Comparison of ENCODE assay signal across 18 mouse cellular contexts in the genomic region with DNA sequence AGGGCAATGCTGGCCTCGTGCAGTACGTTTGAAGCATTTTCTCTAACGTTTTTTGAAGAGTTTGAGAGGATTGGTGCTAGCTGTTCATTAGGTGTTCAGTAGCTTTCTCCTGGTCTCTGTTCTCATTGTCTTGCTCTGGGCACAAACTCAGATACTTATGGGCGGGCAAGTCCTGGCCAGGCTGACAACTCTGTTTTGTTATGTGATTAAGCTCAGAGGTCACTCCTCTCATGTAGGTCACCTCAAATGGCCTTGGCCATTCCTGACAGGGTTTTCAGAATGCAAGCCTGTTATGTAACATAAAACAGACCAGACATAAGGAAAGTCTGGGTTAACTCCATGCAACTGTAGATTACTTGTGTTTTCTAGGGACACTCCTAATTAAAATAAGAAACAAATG. TPM values are rescaled to one million over a fixed set of nuclear protein-coding genes. Genes with fewer than 3 reads are reported as not detected.
A peak's percentile ranks its signal among the peaks of the same experiment; 100 is the strongest.
DNase-seq lines count a peak whose midpoint lies in the region; ATAC-seq and TF ChIP-seq lines count a peak whose summit lies in the region.
"Had no signal": no experiment of that assay in that cellular context is flagged by ENCODE, and none has a peak within 500 bp of the region (broad histone marks: within the 10 kb centered on the region; RNA-seq: fewer than 3 reads in every experiment).

No protein-coding gene starts in this region.

- WGBS in kidney, adult 2 months = 36% methylated on average over 4 of the region's 4 CpGs
- WGBS in heart, embryonic 12.5 days = 62% methylated on average over 4 of the region's 4 CpGs

- no peaks in the 10 kb centered on the region for H3K9me3 ChIP-seq in ES-Bruce4 (replicated peaks; ENCODE audit: control insufficient read depth, insufficient read depth, low read length, poor library complexity, severe bottlenecking)
- no peaks in the 10 kb centered on the region for H3K9me3 ChIP-seq in heart, embryonic 12.5 days (replicated peaks)
- H3K9me3 ChIP-seq: embryonic facial prominence, embryonic 13.5 days; midbrain, embryonic 10.5 days; neural tube, embryonic 12.5 days had no signal

- H3K4me1 ChIP-seq in kidney, adult 2 months (ENCODE audit: control insufficient read depth, insufficient read depth, low read length) = peaks cover 27% of the 10 kb centered on the region; the same call in 1 of the 2 replicates
- H3K4me1 ChIP-seq in ES-Bruce4 (ENCODE audit: control insufficient read depth, insufficient read depth, low read length) = no peaks in the 10 kb centered on the region
- H3K4me1 ChIP-seq in heart, embryonic 12.5 days (replicated peaks) = peaks cover 56% of the 10 kb centered on the region
- H3K4me1 ChIP-seq: neural tube, embryonic 12.5 days had no signal

- H3K9ac ChIP-seq in ES-Bruce4 (ENCODE audit: low read depth, poor library complexity, severe bottlenecking) = no peak overlapping the region
- no peak overlapping the region for H3K9ac ChIP-seq in heart, embryonic 12.5 days
- H3K9ac ChIP-seq: embryonic facial prominence, embryonic 13.5 days; neural tube, embryonic 12.5 days had no signal

- no peak for TF ChIP-seq EP300 in ES-Bruce4 (IDR thresholded peaks at IDR 0.05; ENCODE audit: insufficient read depth, low read depth, low read length)

- no peak for TF ChIP-seq CTCF in kidney, adult 2 months (conservative IDR thresholded peaks at IDR 0.05; ENCODE audit: insufficient read depth, insufficient read length, low read depth, low read length)
- TF ChIP-seq CTCF in ES-Bruce4 (IDR thresholded peaks at IDR 0.05; ENCODE audit: low read depth, low read length) = no peak

- H3K27me3 ChIP-seq in kidney, adult 2 months (replicated peaks; ENCODE audit: control insufficient read depth, insufficient read depth, low read length) = no peaks in the 10 kb centered on the region
- H3K27me3 ChIP-seq in ES-Bruce4 (ENCODE audit: control insufficient read depth, insufficient read depth, low read length, poor library complexity, severe bottlenecking) = no peaks in the 10 kb centered on the region
- H3K27me3 ChIP-seq in heart, embryonic 12.5 days (replicated peaks) = no peaks in the 10 kb centered on the region
- H3K27me3 ChIP-seq: embryonic facial prominence, embryonic 13.5 days; neural tube, embryonic 12.5 days had no signal

- H3K4me3 ChIP-seq in kidney, adult 2 months (ENCODE audit: insufficient read depth, low read depth, low read length) = no peak overlapping the region
- no peak overlapping the region for H3K4me3 ChIP-seq in ES-Bruce4 (ENCODE audit: low read depth, low read length)
- no peak overlapping the region for H3K4me3 ChIP-seq in heart, embryonic 12.5 days
- H3K4me3 ChIP-seq: embryonic facial prominence, embryonic 13.5 days; left cerebral cortex, adult 2 months; midbrain, embryonic 10.5 days; neural tube, embryonic 12.5 days had no signal

- no peak for TF ChIP-seq POLR2A in kidney, adult 2 months (IDR thresholded peaks at IDR 0.05; ENCODE audit: low read depth, low read length)
- TF ChIP-seq POLR2A in ES-Bruce4 (IDR thresholded peaks at IDR 0.05; ENCODE audit: insufficient read depth, low read length) = no peak

- ATAC-seq in heart, embryonic 12.5 days (ENCODE audit: insufficient number of reproducible peaks, low FRiP score) = 0 out of 2 replicates have a peak, but pooled peaks have one; percentile 40
- ATAC-seq: forebrain, embryonic 16.5 days; hindbrain, embryonic 16.5 days; intestine, postnatal 0 days had no signal

- peak; percentile 42 to 51 for DNase-seq in adrenal gland, postnatal 36 days
- no peak for DNase-seq in adrenal gland, postnatal 25 days
- DNase-seq in kidney, adult 2 months = peak; percentile 70
- DNase-seq in kidney, adult 18-20 months = no peak
- no peak for DNase-seq in lung, postnatal 4 days
- no peak for DNase-seq in thymus, postnatal 10 days (ENCODE audit: low spot score in 2 of 2)
- DNase-seq: cerebellum, adult 8-10 months; lung, adult 2 months; lung, postnatal 36 days had no signal

- no peaks in the 10 kb centered on the region for H3K36me3 ChIP-seq in kidney, adult 2 months (ENCODE audit: control insufficient read depth, insufficient read depth, low read length)
- H3K36me3 ChIP-seq in ES-Bruce4 (ENCODE audit: control insufficient read depth, insufficient read depth, low read length, poor library complexity, severe bottlenecking) = no peaks in the 10 kb centered on the region
- H3K36me3 ChIP-seq in heart, embryonic 12.5 days = no peaks in the 10 kb centered on the region
- H3K36me3 ChIP-seq: neural tube, embryonic 12.5 days had no signal

- no peak overlapping the region for H3K4me2 ChIP-seq in heart, embryonic 12.5 days
- H3K4me2 ChIP-seq: embryonic facial prominence, embryonic 13.5 days; neural tube, embryonic 12.5 days had no signal

- H3K27ac ChIP-seq in kidney, adult 2 months (ENCODE audit: insufficient read depth, low read depth, low read length) = peak overlapping the region; percentile 81
- peak overlapping the region; percentile 59; the same call in 1 of the 2 replicates for H3K27ac ChIP-seq in ES-Bruce4 (ENCODE audit: insufficient read depth, low read length)
- H3K27ac ChIP-seq in heart, embryonic 12.5 days (ENCODE audit: poor library complexity, severe bottlenecking) = peak overlapping the region; percentile 51; the same call in 1 of the 2 replicates
- H3K27ac ChIP-seq: embryonic facial prominence, embryonic 13.5 days; left cerebral cortex, adult 2 months; midbrain, embryonic 10.5 days; neural tube, embryonic 12.5 days had no signal

RNA-seq across cellular contexts. Expression of a gene that starts 27.8 kb away (rescaled TPM):
- 10 to 100 TPM; 24.8 to 38.0 TPM for total RNA-seq in adrenal gland, postnatal 36 days (2021)
- total RNA-seq in adrenal gland, postnatal 25 days (2021) = 35.6 and 42.3 TPM in 2 replicates
- polyA plus RNA-seq in kidney, adult 2 months (2012; rRNA removed) = 108 and 126 TPM in 2 replicates
- polyA plus RNA-seq in ES-Bruce4 (2011; ENCODE audit: insufficient read depth, insufficient read length, low read depth, missing spikeins) = 87.4 and 99.3 TPM in 2 replicates
- 51.8 and 52.5 TPM in 2 replicates for polyA plus RNA-seq in heart, embryonic 12.5 days (2016; fragmentation: Nextera tagmentation; extraction: Ambion mirVana)

RNA-seq across cellular contexts. Expression of a gene that starts 38.9 kb away (rescaled TPM):
- 10 to 100 TPM; 10.5 to 11.3 TPM for total RNA-seq in adrenal gland, postnatal 36 days (2021)
- 15.7 and 17.6 TPM in 2 replicates for total RNA-seq in adrenal gland, postnatal 25 days (2021)
- 18.3 and 24.6 TPM in 2 replicates for polyA plus RNA-seq in kidney, adult 2 months (2012; rRNA removed)
- polyA plus RNA-seq in ES-Bruce4 (2011; ENCODE audit: insufficient read depth, insufficient read length, low read depth, missing spikeins) = 18.1 and 20.0 TPM in 2 replicates
- polyA plus RNA-seq in heart, embryonic 12.5 days (2016; fragmentation: Nextera tagmentation; extraction: Ambion mirVana) = 12.1 and 16.5 TPM in 2 replicates

RNA-seq across cellular contexts. Expression of a gene that starts 38.9 kb away (rescaled TPM):
- 10 to 100 TPM; 41.5 to 88.1 TPM for total RNA-seq in adrenal gland, postnatal 36 days (2021)
- 73.0 and 107 TPM in 2 replicates for total RNA-seq in adrenal gland, postnatal 25 days (2021)
- 78.2 and 144 TPM in 2 replicates for polyA plus RNA-seq in kidney, adult 2 months (2012; rRNA removed)
- 12.2 and 13.2 TPM in 2 replicates for polyA plus RNA-seq in ES-Bruce4 (2011; ENCODE audit: insufficient read depth, insufficient read length, low read depth, missing spikeins)
- 11.7 and 14.2 TPM in 2 replicates for polyA plus RNA-seq in heart, embryonic 12.5 days (2016; fragmentation: Nextera tagmentation; extraction: Ambion mirVana)

RNA-seq across cellular contexts. Expression of a gene that starts 43.1 kb away (rescaled TPM):
- total RNA-seq in adrenal gland, postnatal 36 days (2021) = 10 to 100 TPM; 16.9 to 20.3 TPM
- 23.3 and 23.9 TPM in 2 replicates for total RNA-seq in adrenal gland, postnatal 25 days (2021)
- 13.4 and 14.7 TPM in 2 replicates for polyA plus RNA-seq in kidney, adult 2 months (2012; rRNA removed)
- 17.5 and 18.1 TPM in 2 replicates for polyA plus RNA-seq in ES-Bruce4 (2011; ENCODE audit: insufficient read depth, insufficient read length, low read depth, missing spikeins)
- polyA plus RNA-seq in heart, embryonic 12.5 days (2016; fragmentation: Nextera tagmentation; extraction: Ambion mirVana) = 22.6 and 23.3 TPM in 2 replicates

RNA-seq across cellular contexts. Expression of a gene that starts 45.8 kb away (rescaled TPM):
- total RNA-seq in adrenal gland, postnatal 36 days (2021) = 1,000 to 10,000 TPM; 1,640 to 1,911 TPM
- total RNA-seq in adrenal gland, postnatal 25 days (2021) = 1,910 and 2,113 TPM in 2 replicates
- polyA plus RNA-seq in kidney, adult 2 months (2012; rRNA removed) = 153 and 278 TPM in 2 replicates
- 2,740 and 2,914 TPM in 2 replicates for polyA plus RNA-seq in ES-Bruce4 (2011; ENCODE audit: insufficient read depth, insufficient read length, low read depth, missing spikeins)
- polyA plus RNA-seq in heart, embryonic 12.5 days (2016; fragmentation: Nextera tagmentation; extraction: Ambion mirVana) = 847 and 859 TPM in 2 replicates

Comparison
In these comparisons a context has a peak if more than half of its experiments do, and no peak if none do; other contexts are left out.
1. DNase-seq: peak in adrenal gland, postnatal 36 days (2 of 2) and kidney, adult 2 months (single experiment); none in adrenal gland, postnatal 25 days (single experiment), kidney, adult 18-20 months (single experiment), lung, postnatal 4 days (0 of 2) and thymus, postnatal 10 days (0 of 2).
2. Peak in every context shown above with its lines, with median percentiles within 50 percentile points of each other: H3K27ac ChIP-seq.